Mouse (Mus musculus) E14TG2a.4 (cell line): ENCODE results near the gene Rasgrp2.
A peak's percentile ranks its signal among the peaks of the same experiment; 100 is the strongest.

ENCODE experiments used
- H3K27me3 ChIP-seq: 2 replicates; pipeline ENCODE4 v1.6.1; 2014; ENCODE audit warnings: low read length, control low read depth; ENCODE audit not compliant: insufficient read depth
- H3K36me3 ChIP-seq: 2 replicates; pipeline ENCODE4 v1.6.1; 2014; ENCODE audit warnings: low read length, control low read depth; ENCODE audit not compliant: insufficient read depth
- H3K4me1 ChIP-seq: replicated peaks from 2 replicates; pipeline ENCODE4 v1.6.1; 2014; ENCODE audit warnings: low read depth, low read length, control low read depth
- H3K4me3 ChIP-seq: replicated peaks from 2 replicates; pipeline ENCODE4 v1.5.1; 2014; ENCODE audit warnings: mild to moderate bottlenecking, low read length
- H3K9me3 ChIP-seq: 2 replicates; pipeline ENCODE4 v1.6.1; 2014; ENCODE audit warnings: low read length, control low read depth
- CTCF ChIP-seq: conservative IDR thresholded peaks from 2 replicates; pipeline ENCODE4 v1.5.1; 2014; ENCODE audit warnings: low read length
- NANOG ChIP-seq: IDR thresholded peaks from 2 replicates; pipeline ENCODE4 v1.6.1; 2014; ENCODE audit warnings: borderline replicate concordance, low read length, mixed read lengths
- POU5F1 ChIP-seq: IDR thresholded peaks from 2 replicates; pipeline ENCODE4 v1.6.1; 2014; ENCODE audit warnings: low read length, borderline replicate concordance

The Rasgrp2 gene

DNA sequence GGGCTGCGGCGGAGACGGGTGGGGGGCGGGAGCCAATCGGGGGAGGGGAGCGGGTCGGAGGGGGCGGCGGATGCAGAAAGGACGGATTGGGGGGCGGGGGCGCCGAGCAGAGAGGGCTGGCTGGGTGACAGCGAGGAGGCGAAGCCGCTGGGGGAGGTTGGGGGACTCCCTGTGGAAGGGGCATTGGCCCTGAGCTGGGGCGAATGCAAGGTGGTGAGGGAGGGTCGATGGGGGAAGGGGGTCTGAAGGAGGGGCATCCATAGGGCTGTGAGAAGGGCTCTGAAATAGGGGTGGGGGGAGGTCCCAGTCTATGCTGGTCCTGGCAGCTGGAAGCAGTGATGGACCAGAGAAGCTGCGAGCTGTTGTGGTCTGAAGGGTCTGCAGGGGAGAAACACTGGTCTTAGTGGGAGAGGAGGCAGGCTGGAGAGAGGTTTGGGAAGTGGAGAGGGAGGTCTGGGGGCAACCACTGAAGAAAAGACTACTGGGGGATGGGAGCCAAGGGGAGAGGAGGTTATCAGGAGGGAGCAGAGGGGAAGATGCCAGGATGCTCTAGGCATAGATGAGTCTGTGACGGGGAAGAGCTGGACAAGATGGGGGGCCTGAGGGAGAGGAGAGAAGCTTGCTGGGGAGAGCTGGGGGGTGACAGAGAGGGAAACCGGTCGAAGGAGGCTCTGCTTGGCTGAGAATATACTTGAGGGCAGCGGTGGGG is 20.0 kb downstream of the Rasgrp2 start:
- Histone ChIP-seq H3K4me1 (peaks cover 70% of the 10 kb centered on the region), H3K9me3 (no peaks in the 10 kb centered on the region), H3K4me3 (peak overlapping the region; percentile 82), H3K36me3 (peaks cover 12% of the 10 kb centered on the region), H3K27me3 (peaks cover 52% of the 10 kb centered on the region)
- no peak for TF ChIP-seq CTCF
- TF ChIP-seq NANOG: no peak
- TF ChIP-seq POU5F1: no peak

- H3K9me3 ChIP-seq: no peaks in the 10 kb centered on the region
These were observed 20.7 kb downstream of the Rasgrp2 start for GRCm38 (mm10) chr19:6419805-6420310.

GRCm38 (mm10) chr19:6420481-6421210 is 21.5 kb downstream of the Rasgrp2 start:
- Histone ChIP-seq H3K9me3 (no peaks in the 10 kb centered on the region), H3K27me3 (peaks cover 58% of the 10 kb centered on the region), H3K4me1 (peaks cover 70% of the 10 kb centered on the region), H3K36me3 (0 out of 2 replicates have a peak, but pooled peaks cover 2% of the 10 kb centered on the region), H3K4me3 (peak overlapping the region; percentile 32)
- TF ChIP-seq NANOG: no peak
- TF ChIP-seq POU5F1: no peak
- TF ChIP-seq CTCF: no peak

More at GRCm38 (mm10) chr19:6419805-6420310, 20.7 kb downstream of the Rasgrp2 start:
- peaks cover 70% of the 10 kb centered on the region for H3K4me1 ChIP-seq
- H3K36me3 ChIP-seq: peaks cover 8% of the 10 kb centered on the region
- H3K27me3 ChIP-seq: peaks cover 53% of the 10 kb centered on the region
- no peak for TF ChIP-seq CTCF
- no peak for TF ChIP-seq POU5F1
- no peak for TF ChIP-seq NANOG
- peak overlapping the region; percentile 32; the same call in 1 of the 2 replicates for H3K4me3 ChIP-seq

DNA sequence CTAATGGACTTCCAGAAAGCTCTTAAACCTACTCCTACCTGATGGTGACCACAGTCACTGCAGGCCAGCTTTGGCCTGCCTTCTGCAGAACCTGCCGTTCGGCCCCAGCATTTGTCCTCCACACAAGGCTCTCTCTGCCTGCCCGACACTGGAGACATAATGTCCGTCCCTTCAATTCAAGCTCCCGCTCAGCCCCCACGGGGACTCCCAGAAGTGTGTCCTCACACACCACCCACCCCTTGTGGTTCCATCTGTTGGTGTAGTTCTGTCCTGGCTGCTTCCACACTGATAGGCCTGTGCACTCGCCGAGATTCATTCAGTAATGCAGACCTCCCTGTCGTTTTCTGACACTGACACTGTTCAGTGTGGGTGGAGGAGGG is 22.1 kb downstream of the Rasgrp2 start:
- Histone ChIP-seq H3K4me3 (no peak overlapping the region), H3K4me1 (peaks cover 70% of the 10 kb centered on the region), H3K36me3 (no peaks in the 10 kb centered on the region), H3K27me3 (peaks cover 64% of the 10 kb centered on the region), H3K9me3 (no peaks in the 10 kb centered on the region)
- TF ChIP-seq POU5F1 (no peak), CTCF (no peak), NANOG (no peak)

GRCm38 (mm10) chr19:6422014-6422413 is 22.9 kb downstream of the Rasgrp2 start:
- no peak overlapping the region for H3K4me3 ChIP-seq
- TF ChIP-seq CTCF (no peak), POU5F1 (no peak), NANOG (no peak)
- no peaks in the 10 kb centered on the region for H3K36me3 ChIP-seq
- peaks cover 69% of the 10 kb centered on the region for H3K27me3 ChIP-seq
- no peaks in the 10 kb centered on the region for H3K9me3 ChIP-seq
- peaks cover 68% of the 10 kb centered on the region for H3K4me1 ChIP-seq

DNA sequence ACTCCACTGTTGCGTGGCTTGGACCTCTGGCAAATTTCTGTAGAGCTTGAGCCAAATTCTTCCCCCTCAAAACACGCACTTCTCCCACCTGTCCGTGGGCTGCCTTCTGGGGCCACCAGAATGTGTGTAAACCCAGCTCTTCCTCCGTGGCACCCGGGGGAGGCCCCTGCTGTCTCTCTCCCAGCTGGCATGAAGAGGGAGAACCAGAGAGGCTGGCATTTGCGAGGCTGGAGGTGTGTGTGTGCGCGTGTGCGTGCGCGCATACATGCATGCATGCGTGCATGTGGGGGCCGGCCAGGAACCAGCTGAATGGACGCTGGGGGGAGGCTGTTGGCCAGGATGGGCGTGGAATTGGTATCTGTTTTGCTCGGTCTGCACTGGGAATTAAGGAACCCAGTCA is 24.1 kb downstream of the Rasgrp2 start:
- no peaks in the 10 kb centered on the region for H3K36me3 ChIP-seq
- H3K27me3 ChIP-seq: peaks cover 80% of the 10 kb centered on the region
- no peak overlapping the region for H3K4me3 ChIP-seq
- no peaks in the 10 kb centered on the region for H3K9me3 ChIP-seq
- H3K4me1 ChIP-seq: peaks cover 65% of the 10 kb centered on the region
- no peak for TF ChIP-seq NANOG
- TF ChIP-seq POU5F1: no peak
- no peak for TF ChIP-seq CTCF

- Histone ChIP-seq H3K27me3 (peaks cover 78% of the 10 kb centered on the region), H3K9me3 (no peaks in the 10 kb centered on the region), H3K4me3 (no peak overlapping the region), H3K4me1 (peaks cover 66% of the 10 kb centered on the region), H3K36me3 (no peaks in the 10 kb centered on the region)
- TF ChIP-seq CTCF (no peak), POU5F1 (no peak), NANOG (no peak)
These were observed 25.2 kb downstream of the Rasgrp2 start for GRCm38 (mm10) chr19:6424137-6424881.

- H3K4me3 ChIP-seq: no peak overlapping the region
- no peaks in the 10 kb centered on the region for H3K36me3 ChIP-seq
- no peak for TF ChIP-seq CTCF
- no peak for TF ChIP-seq POU5F1
- no peak for TF ChIP-seq NANOG
These were observed 26.5 kb downstream of the Rasgrp2 start for GRCm38 (mm10) chr19:6425595-6425994.

More at GRCm38 (mm10) chr19:6425595-6425994, 26.5 kb downstream of the Rasgrp2 start:
- Histone ChIP-seq H3K27me3 (peaks cover 69% of the 10 kb centered on the region), H3K9me3 (no peaks in the 10 kb centered on the region), H3K4me1 (peaks cover 66% of the 10 kb centered on the region)
